In genomic region chr19:18712866-18713300, GRCm38 (mm10) we compare ENCODE assay signal across 8 mouse cellular contexts. TPM values are rescaled to one million over a fixed set of nuclear protein-coding genes. Genes with fewer than 3 reads are reported as not detected.
DNase-seq lines count a peak whose midpoint lies in the region; ATAC-seq and TF ChIP-seq lines count a peak whose summit lies in the region.

Gene D030056L22Rik (plus strand): TSS chr19:18713193.

- ATAC-seq in CD4-positive, CD25-positive, alpha-beta regulatory T cell, adult 4 months: peak; percentile 96
- peak; percentile 97 for ATAC-seq in heart, embryonic 15.5 days (replicated peaks; ENCODE audit: insufficient number of reproducible peaks, insufficient read depth, low FRiP score, low read depth)
- ATAC-seq in liver, embryonic 14.5 days (ENCODE audit: insufficient read depth): peak; percentile 94
- ATAC-seq in neural tube, embryonic 11.5 days (ENCODE audit: insufficient read depth, low FRiP score, low TSS enrichment): peak; percentile 98
- peak; percentile 99 for ATAC-seq in stomach, postnatal 0 days (ENCODE audit: low FRiP score, low TSS enrichment)

- peak within 1 kb of the TSS; percentile 97 for H3K27ac ChIP-seq in heart, embryonic 15.5 days
- H3K27ac ChIP-seq in liver, embryonic 14.5 days: peak within 1 kb of the TSS; percentile 98
- peak within 1 kb of the TSS; percentile 89 for H3K27ac ChIP-seq in neural tube, embryonic 11.5 days (ENCODE audit: low read depth, low read length)
- H3K27ac ChIP-seq in stomach, postnatal 0 days (replicated peaks): peak within 1 kb of the TSS; percentile 96

- peak within 1 kb of the TSS; percentile 90 for H3K4me2 ChIP-seq in heart, embryonic 15.5 days
- H3K4me2 ChIP-seq in liver, embryonic 14.5 days (ENCODE audit: low read depth): peak within 1 kb of the TSS; percentile 87
- H3K4me2 ChIP-seq in neural tube, embryonic 11.5 days (ENCODE audit: low read depth): peak within 1 kb of the TSS; percentile 74
- H3K4me2 ChIP-seq in stomach, postnatal 0 days (replicated peaks; ENCODE audit: low read depth): peak within 1 kb of the TSS; percentile 88

- DNase-seq in c-Kit-negative CD71-positive TER-119-positive erythroid progenitor cells, embryonic 14.5 days (ENCODE audit: low read depth, low spot score): peak; percentile 98
- DNase-seq in fibroblast of lung, adult 2 months (ENCODE audit: low read depth): peak; percentile 83
- peak; percentile 98 to 99 for DNase-seq in kidney, postnatal 25 days
- peak; percentile 96 to 97 (median 96) for DNase-seq in liver, embryonic 14.5 days (ENCODE audit: low read depth in 3 of 3, low spot score in 3 of 3)
- peak; percentile 99 for DNase-seq in neural tube, embryonic 11.5 days (ENCODE audit: low spot score)
- peak; percentile 99 for DNase-seq in stomach, postnatal 0 days (ENCODE audit: low spot score)

- WGBS in heart, embryonic 15.5 days: under 1% methylated on average over 49 of the region's 49 CpGs
- WGBS in liver, embryonic 14.5 days (ENCODE audit: insufficient replicate concordance): under 1% methylated on average over 48 of the region's 49 CpGs
- WGBS in neural tube, embryonic 11.5 days: under 1% methylated on average over 49 of the region's 49 CpGs
- WGBS in stomach, postnatal 0 days: under 1% methylated on average over 31 of the region's 49 CpGs

- no peaks in the 10 kb centered on the region for H3K9me3 ChIP-seq in heart, embryonic 15.5 days (replicated peaks)
- H3K9me3 ChIP-seq in liver, embryonic 14.5 days (ENCODE audit: control insufficient read depth, low read length): no peaks in the 10 kb centered on the region
- no peaks in the 10 kb centered on the region for H3K9me3 ChIP-seq in neural tube, embryonic 11.5 days (ENCODE audit: control insufficient read depth, low read length)
- no peaks in the 10 kb centered on the region for H3K9me3 ChIP-seq in stomach, postnatal 0 days (ENCODE audit: control insufficient read depth, low read length)

- peak; percentile 89 for TF ChIP-seq CTCF in liver, embryonic 14.5 days (IDR thresholded peaks at IDR 0.05; ENCODE audit: low read depth)
- TF ChIP-seq CTCF in stomach, postnatal 0 days (IDR thresholded peaks at IDR 0.05; ENCODE audit: low read depth): peak; percentile 84

- TF ChIP-seq EP300 in liver, embryonic 14.5 days (IDR thresholded peaks at IDR 0.05; ENCODE audit: low read depth): 0 out of 2 replicates have a peak, but pooled peaks have one; percentile 39
- peak; percentile 55 for TF ChIP-seq EP300 in stomach, postnatal 0 days (optimal IDR thresholded peaks at IDR 0.05)

- peak within 1 kb of the TSS; percentile 78 for H3K9ac ChIP-seq in heart, embryonic 15.5 days
- H3K9ac ChIP-seq in liver, embryonic 14.5 days (replicated peaks): peak within 1 kb of the TSS; percentile 99
- peak within 1 kb of the TSS; percentile 86 for H3K9ac ChIP-seq in neural tube, embryonic 11.5 days (ENCODE audit: low read length)
- H3K9ac ChIP-seq in stomach, postnatal 0 days (ENCODE audit: low read length): peak within 1 kb of the TSS; percentile 82

- no peaks in the 10 kb centered on the region for H3K27me3 ChIP-seq in heart, embryonic 15.5 days
- no peaks in the 10 kb centered on the region for H3K27me3 ChIP-seq in liver, embryonic 14.5 days (ENCODE audit: control insufficient read depth, insufficient read depth, low read length)
- H3K27me3 ChIP-seq in neural tube, embryonic 11.5 days (ENCODE audit: control insufficient read depth, insufficient read depth, low read length): no peaks in the 10 kb centered on the region
- H3K27me3 ChIP-seq in stomach, postnatal 0 days (ENCODE audit: control insufficient read depth, insufficient read depth, low read length): no peaks in the 10 kb centered on the region

- peaks cover 39% of the 10 kb centered on the region for H3K4me1 ChIP-seq in heart, embryonic 15.5 days (replicated peaks)
- H3K4me1 ChIP-seq in liver, embryonic 14.5 days (replicated peaks; ENCODE audit: control insufficient read depth in 2 of 2, insufficient read depth in 2 of 2, low read length in 1 of 2): peaks cover 17 to 24% of the 10 kb centered on the region in 2 experiments
- peaks cover 12% of the 10 kb centered on the region; the same call in 1 of the 2 replicates for H3K4me1 ChIP-seq in neural tube, embryonic 11.5 days (ENCODE audit: control insufficient read depth, insufficient read depth, low read length)
- H3K4me1 ChIP-seq in stomach, postnatal 0 days (replicated peaks; ENCODE audit: control insufficient read depth, insufficient read depth): no peaks in the 10 kb centered on the region; the same call in 1 of the 2 replicates

- H3K4me3 ChIP-seq in heart, embryonic 15.5 days: peak within 1 kb of the TSS; percentile 77
- H3K4me3 ChIP-seq in liver, embryonic 14.5 days (ENCODE audit: insufficient read depth in 1 of 2, low read depth in 2 of 2, low read length in 2 of 2): peak within 1 kb of the TSS; percentile 89 to 95
- H3K4me3 ChIP-seq in neural tube, embryonic 11.5 days (ENCODE audit: low read depth, low read length): peak within 1 kb of the TSS; percentile 88
- H3K4me3 ChIP-seq in stomach, postnatal 0 days (ENCODE audit: low read depth, low read length): peak within 1 kb of the TSS; percentile 75

- no peaks in the 10 kb centered on the region; the same call in 1 of the 2 replicates for H3K36me3 ChIP-seq in heart, embryonic 15.5 days
- H3K36me3 ChIP-seq in liver, embryonic 14.5 days (replicated peaks; ENCODE audit: control insufficient read depth, insufficient read depth, low read depth): peaks cover 12% of the 10 kb centered on the region
- H3K36me3 ChIP-seq in neural tube, embryonic 11.5 days (ENCODE audit: control insufficient read depth, insufficient read depth, low read length): no peaks in the 10 kb centered on the region
- H3K36me3 ChIP-seq in stomach, postnatal 0 days (ENCODE audit: control insufficient read depth, insufficient read depth, low read length): no peaks in the 10 kb centered on the region

RNA-seq across cellular contexts. Expression of gene D030056L22Rik, which starts in this region (rescaled TPM):
- 1 to 10 TPM; 1.5 to 3.5 TPM for polyA plus RNA-seq in CD4-positive, CD25-positive, alpha-beta regulatory T cell, adult 4 months (2017; shearing (Covaris generic))
- 27.9 TPM in 2 replicates for polyA plus RNA-seq in heart, embryonic 15.5 days (2015; fragmentation: Nextera tagmentation; extraction: Ambion mirVana)
- polyA plus RNA-seq in liver, embryonic 14.5 days (2012; rRNA removed): 25.1 and 28.3 TPM in 2 replicates
- polyA plus RNA-seq in liver, embryonic 14.5 days (2014; fragmentation: Nextera tagmentation; extraction: Ambion mirVana): 36.6 and 41.8 TPM in 2 replicates
- 77.6 and 81.0 TPM in 2 replicates for polyA plus RNA-seq in neural tube, embryonic 11.5 days (2014; fragmentation: Nextera tagmentation; extraction: Ambion mirVana)
- 11.4 and 12.8 TPM in 2 replicates for polyA plus RNA-seq in stomach, postnatal 0 days (2015; fragmentation: Nextera tagmentation; extraction: Ambion mirVana)

Comparison
In these comparisons a context has a peak if more than half of its experiments do, and no peak if none do; other contexts are left out.
1. Peak in every context shown above with its lines: DNase-seq, ATAC-seq, H3K4me3 ChIP-seq and H3K27ac ChIP-seq.